Mouse (Mus musculus): ENCODE data around the gene Wdr20rt.

- no peak for TF ChIP-seq POLR2A (IDR thresholded peaks at IDR 0.05; ENCODE audit: extremely low read depth, insufficient read depth, low read length)
- no peak for TF ChIP-seq CTCF (IDR thresholded peaks at IDR 0.05; ENCODE audit: extremely low read depth, insufficient read depth, low read length)
Observed at GRCm38 (mm10) chr12:65256887-65257286, 31.6 kb downstream of the Wdr20rt start.

Data from cortical plate, adult 2 months (tissue).